8 mouse cellular contexts compared by ENCODE assay signal in the genomic region with DNA sequence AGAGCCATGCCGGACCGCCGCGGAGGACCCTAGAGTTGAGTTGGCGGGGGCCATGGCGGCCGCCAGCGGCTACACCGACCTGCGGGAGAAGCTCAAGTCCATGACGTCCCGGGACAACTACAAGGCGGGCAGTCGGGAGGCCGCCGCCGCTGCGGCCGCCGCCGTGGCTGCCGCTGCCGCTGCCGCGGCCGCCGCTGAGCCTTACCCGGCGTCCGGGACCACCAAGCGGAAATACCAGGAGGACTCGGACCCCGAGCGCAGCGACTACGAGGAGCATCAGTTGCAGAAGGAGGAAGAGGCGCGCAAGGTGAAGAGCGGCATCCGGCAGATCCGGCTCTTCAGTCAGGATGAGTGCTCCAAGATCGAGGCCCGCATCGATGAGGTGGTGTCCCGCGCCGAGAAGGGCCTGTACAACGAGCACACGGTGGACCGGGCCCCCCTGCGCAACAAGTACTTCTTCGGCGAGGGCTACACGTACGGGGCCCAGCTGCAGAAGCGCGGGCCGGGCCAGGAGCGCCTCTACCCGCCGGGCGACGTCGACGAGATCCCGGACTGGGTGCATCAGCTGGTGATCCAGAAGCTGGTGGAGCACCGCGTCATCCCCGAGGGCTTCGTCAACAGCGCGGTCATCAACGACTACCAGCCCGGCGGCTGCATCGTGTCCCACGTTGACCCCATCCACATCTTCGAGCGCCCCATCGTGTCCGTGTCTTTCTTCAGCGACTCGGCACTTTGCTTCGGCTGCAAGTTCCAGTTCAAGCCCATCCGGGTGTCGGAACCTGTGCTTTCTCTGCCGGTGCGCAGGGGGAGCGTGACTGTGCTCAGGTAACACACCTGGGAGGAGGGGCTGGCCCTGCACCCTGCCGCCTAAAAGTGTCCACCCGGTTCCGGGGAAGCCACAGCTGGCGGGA. TPM values are rescaled to one million over a fixed set of nuclear protein-coding genes. Genes with fewer than 3 reads are reported as not detected.
A peak's percentile ranks its signal among the peaks of the same experiment; 100 is the strongest.
DNase-seq lines count a peak whose midpoint lies in the region; ATAC-seq lines count a peak whose summit lies in the region.

No protein-coding gene starts in this region.

- no peak; the same call in none of the 2 replicates for ATAC-seq in heart, embryonic 14.5 days (ENCODE audit: insufficient number of reproducible peaks, insufficient read depth, low FRiP score, low read depth)
- ATAC-seq in neural tube, embryonic 12.5 days (ENCODE audit: low FRiP score, low read depth): 0 out of 2 replicates have a peak, but pooled peaks have one; percentile 9

- H3K27ac ChIP-seq in embryonic facial prominence, embryonic 10.5 days (replicated peaks): peak overlapping the region; percentile 94
- peak overlapping the region; percentile 93 to 99 for H3K27ac ChIP-seq in heart, embryonic 14.5 days (replicated peaks in 1 of 2; ENCODE audit: control insufficient read depth in 1 of 2, insufficient read depth in 1 of 2, low read depth in 2 of 2, low read length in 2 of 2)
- peak overlapping the region; percentile 99 for H3K27ac ChIP-seq in neural tube, embryonic 12.5 days

- peak overlapping the region; percentile 95 for H3K9ac ChIP-seq in heart, embryonic 14.5 days (ENCODE audit: low read length)
- H3K9ac ChIP-seq in neural tube, embryonic 12.5 days: peak overlapping the region; percentile 90

- no peaks in the 10 kb centered on the region for H3K9me3 ChIP-seq in embryonic facial prominence, embryonic 10.5 days
- H3K9me3 ChIP-seq in heart, embryonic 14.5 days (ENCODE audit: control insufficient read depth, low read length): no peaks in the 10 kb centered on the region
- H3K9me3 ChIP-seq in neural tube, embryonic 12.5 days: no peaks in the 10 kb centered on the region

- H3K4me2 ChIP-seq in heart, embryonic 14.5 days (ENCODE audit: low read length): peak overlapping the region; percentile 98
- peak overlapping the region; percentile 99 for H3K4me2 ChIP-seq in neural tube, embryonic 12.5 days (replicated peaks)

- H3K4me3 ChIP-seq in embryonic facial prominence, embryonic 10.5 days: peak overlapping the region; percentile 97
- peak overlapping the region; percentile 81 to 97 for H3K4me3 ChIP-seq in heart, embryonic 14.5 days (ENCODE audit: control insufficient read depth in 1 of 2, insufficient read depth in 1 of 2, low read depth in 1 of 2, low read length in 2 of 2)
- peak overlapping the region; percentile 93 for H3K4me3 ChIP-seq in neural tube, embryonic 12.5 days

- peak; percentile 68 for DNase-seq in CD4-positive helper T cell, adult 2 months (ENCODE audit: low read depth, low spot score)
- DNase-seq in adrenal gland, adult 8-10 months: peak; percentile 42
- peak; percentile 66 for DNase-seq in embryonic facial prominence, embryonic 10.5 days (ENCODE audit: low spot score)
- DNase-seq in kidney, postnatal 10 days: peak; percentile 61
- DNase-seq in lung, adult 18-20 months: peak; percentile 40 to 43
- peak; percentile 56 to 68 for DNase-seq in thymus, adult 18-20 months

- peaks cover 43% of the 10 kb centered on the region for H3K4me1 ChIP-seq in embryonic facial prominence, embryonic 10.5 days
- H3K4me1 ChIP-seq in heart, embryonic 14.5 days (ENCODE audit: control insufficient read depth in 2 of 2, insufficient read depth in 2 of 2, low read length in 2 of 2): peaks cover 8 to 35% of the 10 kb centered on the region in 2 experiments
- peaks cover 46% of the 10 kb centered on the region for H3K4me1 ChIP-seq in neural tube, embryonic 12.5 days

- no peaks in the 10 kb centered on the region for H3K27me3 ChIP-seq in embryonic facial prominence, embryonic 10.5 days (replicated peaks; ENCODE audit: low read depth, poor library complexity, severe bottlenecking)
- H3K27me3 ChIP-seq in heart, embryonic 14.5 days (ENCODE audit: control insufficient read depth, insufficient read depth, low read length): no peaks in the 10 kb centered on the region
- no peaks in the 10 kb centered on the region for H3K27me3 ChIP-seq in neural tube, embryonic 12.5 days (replicated peaks)

- peaks cover 26% of the 10 kb centered on the region for H3K36me3 ChIP-seq in embryonic facial prominence, embryonic 10.5 days (replicated peaks)
- peaks cover 41% of the 10 kb centered on the region for H3K36me3 ChIP-seq in heart, embryonic 14.5 days (ENCODE audit: control insufficient read depth, insufficient read depth, low read length)
- peaks cover 2% of the 10 kb centered on the region; the same call in 1 of the 2 replicates for H3K36me3 ChIP-seq in neural tube, embryonic 12.5 days

- WGBS in embryonic facial prominence, embryonic 10.5 days: under 1% methylated on average over 93 of the region's 93 CpGs
- WGBS in heart, embryonic 14.5 days: under 1% methylated on average over 93 of the region's 93 CpGs
- WGBS in neural tube, embryonic 12.5 days: under 1% methylated on average over 93 of the region's 93 CpGs

RNA-seq across cellular contexts. Expression of gene Alkbh5, which starts 2.4 kb away (rescaled TPM):
- 100 to 1,000 TPM; 111 to 122 (median 113) TPM for total RNA-seq in adrenal gland, adult 8-10 months (2022)
- 39.1 and 40.1 TPM in 2 replicates for polyA plus RNA-seq in embryonic facial prominence, embryonic 10.5 days (2016; fragmentation: Nextera tagmentation; extraction: Ambion mirVana)
- polyA plus RNA-seq in heart, embryonic 14.5 days (2014; fragmentation: Nextera tagmentation; extraction: Ambion mirVana): 33.9 and 39.3 TPM in 2 replicates
- 28.5 and 34.9 TPM in 2 replicates for polyA plus RNA-seq in neural tube, embryonic 12.5 days (2016; fragmentation: Nextera tagmentation; extraction: Ambion mirVana)
